Mouse (Mus musculus) neural tube, embryonic 11.5 days (tissue): ENCODE results near the gene Bbc3. TPM values are rescaled to one million over a fixed set of nuclear protein-coding genes. Genes with fewer than 3 reads are reported as not detected.

Experiments used
- ATAC-seq: fragments of 200-750 bp; cut with Nextera tagmentation; 2 replicates; pipeline ENCODE4 v1.8.0; 2017; ENCODE audit warnings: moderate number of reproducible peaks, mild to moderate bottlenecking, moderate TSS enrichment, moderate library complexity; ENCODE audit not compliant: insufficient read depth, low FRiP score, low TSS enrichment
- DNase-seq: peaks from one replicate; pipeline ENCODE4 v3.0.0-alpha.2; 2015; ENCODE audit warnings: low spot score
- H3K27ac ChIP-seq: fragments of 300-500 bp; sonication (generic); 2 replicates; pipeline ENCODE4 v1.5.1; 2014; ENCODE audit warnings: low read depth, mild to moderate bottlenecking, low read length
- H3K27me3 ChIP-seq: fragments of 300-500 bp; sonication (generic); 2 replicates; pipeline ENCODE4 v1.6.1; 2014; ENCODE audit warnings: mild to moderate bottlenecking, low read length, mixed read lengths; ENCODE audit not compliant: control insufficient read depth, insufficient read depth
- H3K36me3 ChIP-seq: fragments of 300-500 bp; sonication (generic); 2 replicates; pipeline ENCODE4 v1.6.1; 2014; ENCODE audit warnings: mild to moderate bottlenecking, low read length, moderate library complexity, mixed read lengths; ENCODE audit not compliant: control insufficient read depth, insufficient read depth
- H3K4me1 ChIP-seq: fragments of 300-500 bp; sonication (generic); 2 replicates; pipeline ENCODE4 v1.6.1; 2014; ENCODE audit warnings: low read length, mixed read lengths; ENCODE audit not compliant: control insufficient read depth, insufficient read depth
- H3K4me2 ChIP-seq: fragments of 300-500 bp; sonication (generic); 2 replicates; pipeline ENCODE4 v1.6.1; 2014; ENCODE audit warnings: low read depth, mild to moderate bottlenecking, moderate library complexity
- H3K4me3 ChIP-seq: fragments of 300-500 bp; sonication (generic); 2 replicates; pipeline ENCODE4 v1.5.1; 2014; ENCODE audit warnings: low read depth, low read length
- H3K9ac ChIP-seq: fragments of 300-500 bp; sonication (generic); 2 replicates; pipeline ENCODE4 v1.6.1; 2014; ENCODE audit warnings: mild to moderate bottlenecking, low read length
- H3K9me3 ChIP-seq: fragments of 300-500 bp; sonication (generic); 2 replicates; pipeline ENCODE4 v1.6.1; 2016; ENCODE audit warnings: low read length; ENCODE audit not compliant: control insufficient read depth
- WGBS: fragments of 180-500 bp; shearing (Covaris S2); extraction: QIAGEN DNeasy Blood & Tissue Kit; methylation state at CpG from one replicate; pipeline ENCODE4 v1.1.7; 2014; 5-methylcytosine and 5-hydroxymethylcytosine counted together
- polyA plus RNA-seq: library from polyadenylated mRNA; unstranded; fragments of >200 nt; fragmentation: Nextera tagmentation; extraction: Ambion mirVana; gene quantifications from 2 replicates; pipeline ENCODE4 v1.2.1, GENCODE M21; 2014

Bbc3 gene
- polyA plus RNA-seq, 1 experiment from 2014 or later = 11.9 TPM

- 88% methylated on average over 6 of the region's 6 CpGs for WGBS
- H3K27me3 ChIP-seq = no peaks in the 10 kb centered on the region
- H3K4me2 ChIP-seq = no peak overlapping the region
- H3K36me3 ChIP-seq = no peaks in the 10 kb centered on the region
- ATAC-seq (no peak), DNase-seq (no peak)
- no peaks in the 10 kb centered on the region for H3K4me1 ChIP-seq
- no peak overlapping the region for H3K27ac ChIP-seq
- H3K4me3 ChIP-seq = no peak overlapping the region
- no peak overlapping the region for H3K9ac ChIP-seq
- H3K9me3 ChIP-seq = no peaks in the 10 kb centered on the region
Measured at GRCm38 (mm10) chr7:16320479-16320878, 12.3 kb downstream of the Bbc3 start.

GRCm38 (mm10) chr7:16324661-16325060, 16.5 kb downstream of the Bbc3 start:
- Histone ChIP-seq H3K4me3 (no peak overlapping the region), H3K4me2 (no peak overlapping the region), H3K27ac (no peak overlapping the region), H3K36me3 (peaks cover 12% of the 10 kb centered on the region), H3K4me1 (peaks cover 2% of the 10 kb centered on the region; the same call in 1 of the 2 replicates), H3K27me3 (no peaks in the 10 kb centered on the region), H3K9ac (no peak overlapping the region), H3K9me3 (no peaks in the 10 kb centered on the region)
- 95% methylated on average over 7 of the region's 7 CpGs for WGBS
- ATAC-seq (no peak), DNase-seq (no peak)

- peak; percentile 64 for DNase-seq
- 33% methylated on average over 8 of the region's 8 CpGs for WGBS
- no peak overlapping the region for H3K9ac ChIP-seq
- no peak overlapping the region for H3K4me2 ChIP-seq
- no peak; the same call in 1 of the 2 replicates for ATAC-seq
- peaks cover 2% of the 10 kb centered on the region; the same call in 1 of the 2 replicates for H3K4me1 ChIP-seq
- peaks cover 14% of the 10 kb centered on the region for H3K36me3 ChIP-seq
- no peak overlapping the region for H3K27ac ChIP-seq
- H3K4me3 ChIP-seq = no peak overlapping the region
- no peaks in the 10 kb centered on the region for H3K27me3 ChIP-seq
- H3K9me3 ChIP-seq = no peaks in the 10 kb centered on the region
Measured at GRCm38 (mm10) chr7:16325920-16326606, 17.9 kb downstream of the Bbc3 start.

GRCm38 (mm10) chr7:16326607-16326971, 18.4 kb downstream of the Bbc3 start:
- ATAC-seq = no peak
- Histone ChIP-seq H3K27me3 (no peaks in the 10 kb centered on the region), H3K4me2 (no peak overlapping the region), H3K4me1 (peaks cover 2% of the 10 kb centered on the region; the same call in 1 of the 2 replicates), H3K9me3 (no peaks in the 10 kb centered on the region), H3K4me3 (no peak overlapping the region), H3K27ac (no peak overlapping the region), H3K36me3 (peaks cover 14% of the 10 kb centered on the region), H3K9ac (no peak overlapping the region)
- 96% methylated on average over 2 of the region's 2 CpGs for WGBS
- no peak for DNase-seq

- Histone ChIP-seq H3K27ac (no peak overlapping the region), H3K36me3 (peaks cover 17% of the 10 kb centered on the region), H3K4me3 (no peak overlapping the region), H3K9me3 (no peaks in the 10 kb centered on the region), H3K4me1 (peaks cover 2% of the 10 kb centered on the region; the same call in 1 of the 2 replicates), H3K27me3 (no peaks in the 10 kb centered on the region), H3K9ac (no peak overlapping the region), H3K4me2 (no peak overlapping the region)
- ATAC-seq (no peak), DNase-seq (no peak)
- WGBS = 75% methylated on average over 3 of the region's 3 CpGs
Measured at GRCm38 (mm10) chr7:16329146-16329545, 21.0 kb downstream of the Bbc3 start.

- 87% methylated on average over 2 of the region's 2 CpGs for WGBS
- no peaks in the 10 kb centered on the region for H3K9me3 ChIP-seq
- no peak overlapping the region for H3K27ac ChIP-seq
- H3K36me3 ChIP-seq = peaks cover 6% of the 10 kb centered on the region
- no peaks in the 10 kb centered on the region for H3K27me3 ChIP-seq
- H3K4me1 ChIP-seq = no peaks in the 10 kb centered on the region
- no peak for DNase-seq
- no peak for ATAC-seq
- H3K4me3 ChIP-seq = no peak overlapping the region
- H3K9ac ChIP-seq = no peak overlapping the region
- H3K4me2 ChIP-seq = no peak overlapping the region
Measured at GRCm38 (mm10) chr7:16337733-16338132, 29.5 kb downstream of the Bbc3 start.

GRCm38 (mm10) chr7:16344598-16344997, 36.4 kb downstream of the Bbc3 start:
- ATAC-seq = no peak

GRCm38 (mm10) chr7:16345297-16345696, 37.1 kb downstream of the Bbc3 start:
- Histone ChIP-seq H3K4me1 (no peaks in the 10 kb centered on the region), H3K27ac (no peak overlapping the region), H3K27me3 (no peaks in the 10 kb centered on the region), H3K4me2 (no peak overlapping the region), H3K9me3 (no peaks in the 10 kb centered on the region), H3K9ac (no peak overlapping the region), H3K36me3 (peaks cover 3% of the 10 kb centered on the region; the same call in 1 of the 2 replicates), H3K4me3 (no peak overlapping the region)
- no peak for DNase-seq
- ATAC-seq = no peak
- 84% methylated on average over 4 of the region's 4 CpGs for WGBS

More at GRCm38 (mm10) chr7:16344598-16344997, 36.4 kb downstream of the Bbc3 start:
- DNase-seq = no peak
- H3K4me1 ChIP-seq = no peaks in the 10 kb centered on the region
- no peak overlapping the region for H3K4me2 ChIP-seq
- 83% methylated on average over 3 of the region's 3 CpGs for WGBS
- no peaks in the 10 kb centered on the region; the same call in 1 of the 2 replicates for H3K36me3 ChIP-seq
- no peaks in the 10 kb centered on the region for H3K27me3 ChIP-seq
- no peak overlapping the region for H3K4me3 ChIP-seq
- no peak overlapping the region for H3K9ac ChIP-seq
- H3K27ac ChIP-seq = no peak overlapping the region
- H3K9me3 ChIP-seq = no peaks in the 10 kb centered on the region

- H3K4me2 ChIP-seq = no peak overlapping the region
- no peak overlapping the region for H3K27ac ChIP-seq
- no peak overlapping the region for H3K9ac ChIP-seq
- no peaks in the 10 kb centered on the region for H3K9me3 ChIP-seq
- H3K27me3 ChIP-seq = no peaks in the 10 kb centered on the region
- 82% methylated on average over 5 of the region's 5 CpGs for WGBS
- H3K4me3 ChIP-seq = no peak overlapping the region
- peaks cover 15% of the 10 kb centered on the region for H3K36me3 ChIP-seq
- H3K4me1 ChIP-seq = no peaks in the 10 kb centered on the region
- ATAC-seq (no peak), DNase-seq (no peak)
Measured at GRCm38 (mm10) chr7:16349999-16350398, 41.8 kb downstream of the Bbc3 start.
